ENCODE assay signal across 8 mouse cellular contexts in genomic region chr12:72515446-72515845, GRCm38 (mm10). TPM values are rescaled to one million over a fixed set of nuclear protein-coding genes. Genes with fewer than 3 reads are reported as not detected.
DNase-seq lines count a peak whose midpoint lies in the region; ATAC-seq and TF ChIP-seq lines count a peak whose summit lies in the region.

No protein-coding gene starts in this region.

- no peak overlapping the region for H3K27ac ChIP-seq in gastrocnemius, adult 2 months
- H3K27ac ChIP-seq in liver, postnatal 0 days (ENCODE audit: low read depth): no peak overlapping the region
- H3K27ac ChIP-seq in liver, embryonic 12.5 days: no peak overlapping the region

- no peak for DNase-seq in gastrocnemius, adult 2 months
- DNase-seq in gastrocnemius, postnatal 10 days: no peak
- DNase-seq in liver, postnatal 0 days: no peak
- peak; percentile 16 for DNase-seq in c-Kit-positive CD71-negative TER-119-negative erythroid progenitor cells, embryonic 14.5 days (ENCODE audit: low read depth)
- peak; percentile 6 for DNase-seq in retina, adult 2 months (ENCODE audit: low read depth, low spot score)
- DNase-seq in layer of hippocampus, postnatal 36 days: no peak
- DNase-seq in cerebellum, postnatal 36 days: no peak

- peak; percentile 62 for TF ChIP-seq CTCF in gastrocnemius, adult 2 months (IDR thresholded peaks at IDR 0.05)
- peak; percentile 57 for TF ChIP-seq CTCF in liver, postnatal 0 days (IDR thresholded peaks at IDR 0.05; ENCODE audit: low read depth)

- H3K9ac ChIP-seq in liver, postnatal 0 days (replicated peaks): no peak overlapping the region
- H3K9ac ChIP-seq in liver, embryonic 12.5 days: no peak overlapping the region

- intact Hi-C loops in gastrocnemius, adult 2 months (cut with DNase I): loop anchor here (5.0 to 10.0 kb wide), 3 partner anchors 53 to 459 kb away; no protein-coding TSS in a partner anchor

- no peaks in the 10 kb centered on the region for H3K36me3 ChIP-seq in liver, postnatal 0 days (replicated peaks; ENCODE audit: insufficient read depth, low read length)
- H3K36me3 ChIP-seq in liver, embryonic 12.5 days: no peaks in the 10 kb centered on the region

- no peak overlapping the region for H3K4me2 ChIP-seq in liver, postnatal 0 days (ENCODE audit: low read depth, low read length)
- H3K4me2 ChIP-seq in liver, embryonic 12.5 days: no peak overlapping the region

- no peaks in the 10 kb centered on the region for H3K9me3 ChIP-seq in liver, postnatal 0 days (ENCODE audit: low read length)
- no peaks in the 10 kb centered on the region for H3K9me3 ChIP-seq in liver, embryonic 12.5 days (replicated peaks)

- no peak for TF ChIP-seq EP300 in liver, postnatal 0 days (IDR thresholded peaks at IDR 0.05; ENCODE audit: low read depth)

- no peaks in the 10 kb centered on the region for H3K4me1 ChIP-seq in liver, postnatal 0 days (ENCODE audit: insufficient read depth)
- 0 out of 2 replicates have a peak, but pooled peaks cover 6% of the 10 kb centered on the region for H3K4me1 ChIP-seq in liver, embryonic 12.5 days

- no peak for ATAC-seq in liver, postnatal 0 days
- ATAC-seq in liver, embryonic 12.5 days: no peak

- no peak overlapping the region for H3K4me3 ChIP-seq in gastrocnemius, adult 2 months
- H3K4me3 ChIP-seq in liver, postnatal 0 days (ENCODE audit: low read depth, low read length): no peak overlapping the region
- H3K4me3 ChIP-seq in liver, embryonic 12.5 days: no peak overlapping the region

- 61% methylated on average over 3 of the region's 3 CpGs for WGBS in liver, postnatal 0 days (ENCODE audit: insufficient replicate concordance)
- WGBS in liver, embryonic 12.5 days (ENCODE audit: insufficient replicate concordance): 55% methylated on average over 3 of the region's 3 CpGs

- no peaks in the 10 kb centered on the region for H3K27me3 ChIP-seq in liver, postnatal 0 days (ENCODE audit: insufficient read depth, low read length)
- H3K27me3 ChIP-seq in liver, embryonic 12.5 days (replicated peaks): no peaks in the 10 kb centered on the region

RNA-seq across cellular contexts. Expression of gene Pcnx4, which starts 20.7 kb away (rescaled TPM):
- total RNA-seq in gastrocnemius, adult 2 months (2021): 1 to 10 TPM; 2.2 to 2.7 TPM
- 1 to 10 TPM; 2.8 to 3.9 TPM for total RNA-seq in gastrocnemius, postnatal 10 days (2021)
- polyA plus RNA-seq in liver, postnatal 0 days (2015; fragmentation: Nextera tagmentation; extraction: Ambion mirVana): 1.9 TPM in 2 replicates
- polyA plus RNA-seq in liver, embryonic 12.5 days (2016; fragmentation: Nextera tagmentation; extraction: Ambion mirVana): 4.0 and 4.2 TPM in 2 replicates
- 10 to 100 TPM; 30.7 to 33.0 TPM for total RNA-seq in layer of hippocampus, postnatal 36 days (2021)

Comparison
In these comparisons a context has a peak if more than half of its experiments do, and no peak if none do; other contexts are left out.
1. DNase-seq: peak in c-Kit-positive CD71-negative TER-119-negative erythroid progenitor cells, embryonic 14.5 days (single experiment) and retina, adult 2 months (single experiment); none in gastrocnemius, adult 2 months (single experiment), gastrocnemius, postnatal 10 days (single experiment), liver, postnatal 0 days (single experiment), layer of hippocampus, postnatal 36 days (0 of 2) and cerebellum, postnatal 36 days (0 of 2).
2. RNA of gene Pcnx4, which starts 20.7 kb away (total RNA-seq): 30.7 to 33.0 TPM in layer of hippocampus, postnatal 36 days; 2.8 to 3.9 TPM in gastrocnemius, postnatal 10 days and 2.2 to 2.7 TPM in gastrocnemius, adult 2 months; every median in the first group is over 4 times any median in the second.